Mouse (Mus musculus) heart, embryonic 11.5 days (tissue): ENCODE measurements around the gene Eme1. TPM values are rescaled to one million over a fixed set of nuclear protein-coding genes. Genes with fewer than 3 reads are reported as not detected.

ENCODE experiments used
- ATAC-seq: fragments of 200-750 bp; cut with Nextera tagmentation; replicated peaks from 2 replicates; pipeline ENCODE4 v1.8.0; 2017; ENCODE audit warnings: moderate library complexity; ENCODE audit not compliant: insufficient number of reproducible peaks, low FRiP score, low TSS enrichment
- H3K27ac ChIP-seq: fragments of 300-500 bp; sonication (generic); 2 replicates; pipeline ENCODE4 v1.5.1; 2014; ENCODE audit warnings: mild to moderate bottlenecking, low read depth, low read length
- H3K27me3 ChIP-seq: fragments of 300-500 bp; sonication (generic); 2 replicates; pipeline ENCODE4 v1.6.1; 2014; ENCODE audit warnings: mild to moderate bottlenecking, low read length, mixed read lengths; ENCODE audit not compliant: control insufficient read depth, insufficient read depth
- H3K36me3 ChIP-seq: fragments of 300-500 bp; sonication (generic); 2 replicates; pipeline ENCODE4 v1.6.1; 2014; ENCODE audit warnings: mild to moderate bottlenecking, low read length, moderate library complexity, mixed read lengths; ENCODE audit not compliant: control insufficient read depth, insufficient read depth
- H3K4me1 ChIP-seq: fragments of 300-500 bp; sonication (generic); 2 replicates; pipeline ENCODE4 v1.6.1; 2014; ENCODE audit warnings: low read length; ENCODE audit not compliant: control insufficient read depth, insufficient read depth
- H3K4me2 ChIP-seq: fragments of 300-500 bp; sonication (generic); 2 replicates; pipeline ENCODE4 v1.6.1; 2014; ENCODE audit warnings: mild to moderate bottlenecking, moderate library complexity
- H3K4me3 ChIP-seq: fragments of 300-500 bp; sonication (generic); 2 replicates; pipeline ENCODE4 v1.5.1; 2014; ENCODE audit warnings: low read depth, low read length
- H3K9ac ChIP-seq: fragments of 300-500 bp; sonication (generic); 2 replicates; pipeline ENCODE4 v1.6.1; 2014; ENCODE audit warnings: mild to moderate bottlenecking, low read depth, low read length, moderate library complexity
- H3K9me3 ChIP-seq: fragments of 300-500 bp; sonication (generic); replicated peaks from 2 replicates; pipeline ENCODE4 v1.6.1; 2016; ENCODE audit warnings: low read length; ENCODE audit not compliant: control insufficient read depth
- WGBS: fragments of 180-500 bp; shearing (Covaris S2); extraction: QIAGEN DNeasy Blood & Tissue Kit; methylation state at CpG from one replicate; pipeline ENCODE4 v1.1.7; 2014; ENCODE audit not compliant: insufficient replicate concordance; 5-methylcytosine and 5-hydroxymethylcytosine counted together
- polyA plus RNA-seq: library from polyadenylated mRNA; unstranded; fragments of >200 nt; fragmentation: Nextera tagmentation; extraction: Ambion mirVana; gene quantifications from 2 replicates; pipeline ENCODE4 v1.2.1, GENCODE M21; 2014

Eme1 gene
- polyA plus RNA-seq, 1 experiment from 2014 or later: 17.9 TPM

DNA sequence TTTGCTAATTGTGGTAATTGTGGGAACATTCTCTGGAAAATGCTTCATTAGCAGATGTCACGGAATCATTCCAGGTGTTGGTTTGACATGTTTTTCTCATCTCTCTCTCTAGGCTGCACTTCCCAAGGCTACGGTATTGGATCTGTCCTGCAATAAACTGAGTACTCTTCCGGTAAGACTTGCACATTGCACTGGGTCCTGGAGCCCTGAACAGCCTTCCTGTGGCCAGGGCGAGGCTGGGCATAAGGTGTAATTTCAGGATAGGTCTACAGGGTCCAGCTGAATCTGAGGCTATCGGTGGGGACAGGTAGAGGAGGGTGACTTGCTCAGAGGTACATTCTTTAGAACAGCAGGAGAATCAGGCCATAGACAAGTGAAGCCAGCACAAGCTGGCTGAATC is 21.8 kb downstream of the Eme1 start:
- H3K4me3 ChIP-seq: no peak overlapping the region
- no peaks in the 10 kb centered on the region for H3K4me1 ChIP-seq
- WGBS: 91% methylated on average over 5 of the region's 5 CpGs
- ATAC-seq: no peak
- H3K27me3 ChIP-seq: no peaks in the 10 kb centered on the region
- no peaks in the 10 kb centered on the region for H3K9me3 ChIP-seq
- no peak overlapping the region for H3K9ac ChIP-seq
- H3K27ac ChIP-seq: no peak overlapping the region
- peaks cover 39% of the 10 kb centered on the region for H3K36me3 ChIP-seq
- no peak overlapping the region for H3K4me2 ChIP-seq

DNA sequence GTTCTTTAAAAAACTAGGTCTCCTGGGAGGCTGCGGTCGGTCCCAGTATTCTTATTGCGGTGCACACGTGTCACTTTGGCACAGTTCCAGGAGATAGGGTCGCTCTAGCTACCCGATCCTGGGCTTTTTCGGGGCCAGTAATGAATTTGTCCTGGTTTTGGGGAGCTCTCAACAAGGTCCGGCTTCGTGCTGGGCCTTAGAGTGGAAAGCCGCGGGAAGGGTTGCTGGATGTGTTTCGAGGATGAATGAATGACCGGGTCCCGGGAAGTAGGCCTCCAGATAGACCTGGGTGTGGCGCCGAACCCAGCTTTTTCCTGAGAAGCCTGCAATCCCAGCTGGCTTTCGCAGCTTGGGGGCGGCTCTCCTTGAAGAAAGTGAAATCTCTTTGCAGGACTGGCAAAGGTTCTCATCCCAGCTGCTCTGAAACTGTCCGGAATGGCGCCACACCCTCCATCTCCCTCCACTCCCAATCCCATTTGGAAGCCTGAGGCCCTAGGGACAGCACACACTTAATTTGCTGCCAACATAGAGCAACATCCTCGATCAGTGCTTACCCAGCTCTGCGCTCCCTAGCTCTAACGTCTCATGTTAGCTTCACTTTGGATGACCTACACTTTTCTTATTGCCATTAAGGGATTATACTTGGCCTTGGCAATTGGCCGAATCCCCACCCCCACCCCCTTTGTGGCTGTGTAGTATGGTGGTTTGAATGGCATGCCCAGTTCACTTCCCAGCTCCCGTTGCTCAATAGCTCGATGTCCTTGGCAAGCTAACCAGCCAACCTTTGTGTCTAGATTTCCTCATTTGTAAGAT is 23.4 kb downstream of the Eme1 start:
- WGBS: 12% methylated on average over 26 of the region's 26 CpGs
- Histone ChIP-seq H3K27ac (peak overlapping the region; percentile 79), H3K27me3 (no peaks in the 10 kb centered on the region), H3K36me3 (peaks cover 24% of the 10 kb centered on the region), H3K4me1 (no peaks in the 10 kb centered on the region), H3K4me2 (peak overlapping the region; percentile 70), H3K9ac (peak overlapping the region; percentile 93), H3K4me3 (peak overlapping the region; percentile 82), H3K9me3 (no peaks in the 10 kb centered on the region)
- 0 out of 2 replicates have a peak, but pooled peaks have one; percentile 4 for ATAC-seq

DNA sequence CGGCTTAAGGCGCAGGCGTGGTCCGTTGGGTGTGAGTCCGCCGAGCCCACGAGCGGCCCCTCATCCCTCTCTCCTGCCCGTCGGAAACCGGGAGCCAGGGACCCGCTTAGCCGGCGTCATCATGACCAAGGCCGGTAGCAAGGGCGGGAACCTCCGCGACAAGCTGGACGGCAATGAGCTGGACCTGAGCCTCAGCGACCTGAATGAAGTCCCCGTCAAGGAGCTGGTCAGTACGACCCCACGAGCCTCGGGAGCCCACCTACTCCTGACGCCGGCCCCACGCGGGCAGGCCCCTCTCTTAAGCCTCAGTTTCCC is 23.9 kb downstream of the Eme1 start:
- Histone ChIP-seq H3K36me3 (peaks cover 19% of the 10 kb centered on the region), H3K27me3 (no peaks in the 10 kb centered on the region), H3K4me2 (peak overlapping the region; percentile 70), H3K27ac (peak overlapping the region; percentile 79), H3K9me3 (no peaks in the 10 kb centered on the region), H3K4me1 (no peaks in the 10 kb centered on the region), H3K9ac (peak overlapping the region; percentile 93), H3K4me3 (peak overlapping the region; percentile 82)
- WGBS: under 1% methylated on average over 28 of the region's 28 CpGs
- peak; percentile 46; the same call in 1 of the 2 replicates for ATAC-seq

DNA sequence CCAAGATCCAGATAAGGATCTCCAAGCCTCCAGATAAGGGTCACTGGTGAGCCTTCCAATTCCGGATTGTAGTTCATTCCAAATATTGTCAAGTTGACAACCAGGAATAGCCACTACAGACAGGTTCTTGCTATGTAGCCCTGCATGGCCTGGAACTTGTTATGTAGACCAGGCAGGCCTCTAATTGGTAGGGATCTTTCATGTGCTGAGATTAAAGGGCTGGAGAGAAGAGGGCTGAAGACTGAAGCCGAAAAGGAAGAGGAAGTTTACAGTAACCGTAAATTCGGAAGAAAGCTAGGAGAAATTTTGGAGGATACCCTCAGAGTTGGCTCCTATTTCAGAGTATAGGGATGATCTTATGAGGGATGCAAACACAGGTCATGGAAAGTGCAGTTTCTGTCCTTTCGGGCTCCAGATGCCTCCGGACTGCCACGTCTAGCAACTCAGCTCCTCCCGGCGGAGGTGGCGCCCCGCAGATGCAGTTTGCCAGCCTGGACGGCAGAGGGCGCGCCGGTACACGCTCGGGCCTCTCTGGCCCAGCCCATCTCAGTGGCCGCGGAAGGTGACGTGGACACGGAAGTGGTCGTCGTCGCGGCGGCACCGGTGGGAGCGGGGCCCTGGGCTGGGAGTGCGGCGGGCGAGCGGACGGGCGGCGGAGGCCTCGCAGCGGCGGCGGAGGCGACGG is 24.4 kb downstream of the Eme1 start, which contains the start of gene Lrrc59:
Lrrc59 (plus strand) TSS at position 569 of the 685 bp plus-strand sequence.
- no peaks in the 10 kb centered on the region for H3K4me1 ChIP-seq
- 3% methylated on average over 40 of the region's 41 CpGs for WGBS
- ATAC-seq: peak; percentile 94

DNA sequence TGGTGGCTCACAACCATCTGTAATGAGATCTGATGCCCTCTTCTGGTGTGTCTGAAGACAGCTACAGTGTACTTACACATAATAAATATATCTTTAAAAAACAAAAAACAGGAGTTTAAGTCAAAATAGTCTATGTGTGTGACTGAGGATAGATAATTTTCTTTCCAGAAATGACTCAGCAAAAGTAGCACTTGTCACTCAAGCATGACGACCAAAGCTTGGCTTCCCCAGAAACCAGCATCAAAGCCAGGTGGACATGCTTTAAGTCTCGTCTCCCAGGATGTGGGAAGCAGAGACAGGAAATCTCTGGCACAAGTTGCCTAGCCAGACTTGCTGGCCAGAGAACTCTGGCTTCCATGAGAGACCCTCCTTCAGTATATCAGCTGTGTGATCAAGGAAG is 31.6 kb downstream of the Eme1 start:
- Histone ChIP-seq H3K9ac (no peak overlapping the region), H3K27me3 (no peaks in the 10 kb centered on the region), H3K4me3 (no peak overlapping the region), H3K9me3 (no peaks in the 10 kb centered on the region), H3K4me1 (no peaks in the 10 kb centered on the region), H3K27ac (no peak overlapping the region), H3K36me3 (no peaks in the 10 kb centered on the region), H3K4me2 (no peak overlapping the region)
- ATAC-seq: no peak
- 65% methylated on average over 2 of the region's 2 CpGs for WGBS

More for the DNA sequence above, 24.4 kb downstream of the Eme1 start, which contains the start of gene Lrrc59:
- H3K27ac ChIP-seq: peak within 1 kb of the TSS; percentile 79
- no peaks in the 10 kb centered on the region for H3K27me3 ChIP-seq
- peak within 1 kb of the TSS; percentile 70 for H3K4me2 ChIP-seq
- no peaks in the 10 kb centered on the region for H3K9me3 ChIP-seq
- peaks cover 14% of the 10 kb centered on the region for H3K36me3 ChIP-seq
- peak within 1 kb of the TSS; percentile 93 for H3K9ac ChIP-seq
- peak within 1 kb of the TSS; percentile 82 for H3K4me3 ChIP-seq

DNA sequence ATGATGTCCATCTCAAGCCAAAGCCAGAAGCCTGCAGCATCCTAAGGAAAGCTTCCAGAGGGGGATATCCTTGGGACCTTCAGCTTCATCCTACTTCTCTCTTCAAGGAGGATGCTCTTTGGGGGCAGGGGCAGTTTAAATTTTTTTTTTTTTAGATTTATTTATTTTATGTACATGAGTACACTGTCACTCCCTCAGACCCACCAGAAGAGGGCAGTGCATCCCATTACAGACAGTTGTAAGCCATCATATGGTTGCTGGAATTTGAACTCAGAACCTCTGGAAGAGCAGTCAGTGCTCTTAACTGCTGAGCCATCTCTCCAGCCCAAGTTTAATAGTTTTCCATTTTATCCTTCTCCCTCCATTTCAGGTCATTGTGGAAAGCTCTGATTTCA is 32.3 kb downstream of the Eme1 start:
- no peaks in the 10 kb centered on the region for H3K36me3 ChIP-seq
- H3K27me3 ChIP-seq: no peaks in the 10 kb centered on the region
- ATAC-seq: no peak
- H3K9me3 ChIP-seq: no peaks in the 10 kb centered on the region
- no peak overlapping the region for H3K4me2 ChIP-seq
- no peak overlapping the region for H3K27ac ChIP-seq
- H3K9ac ChIP-seq: no peak overlapping the region
- H3K4me3 ChIP-seq: no peak overlapping the region
- H3K4me1 ChIP-seq: no peaks in the 10 kb centered on the region

DNA sequence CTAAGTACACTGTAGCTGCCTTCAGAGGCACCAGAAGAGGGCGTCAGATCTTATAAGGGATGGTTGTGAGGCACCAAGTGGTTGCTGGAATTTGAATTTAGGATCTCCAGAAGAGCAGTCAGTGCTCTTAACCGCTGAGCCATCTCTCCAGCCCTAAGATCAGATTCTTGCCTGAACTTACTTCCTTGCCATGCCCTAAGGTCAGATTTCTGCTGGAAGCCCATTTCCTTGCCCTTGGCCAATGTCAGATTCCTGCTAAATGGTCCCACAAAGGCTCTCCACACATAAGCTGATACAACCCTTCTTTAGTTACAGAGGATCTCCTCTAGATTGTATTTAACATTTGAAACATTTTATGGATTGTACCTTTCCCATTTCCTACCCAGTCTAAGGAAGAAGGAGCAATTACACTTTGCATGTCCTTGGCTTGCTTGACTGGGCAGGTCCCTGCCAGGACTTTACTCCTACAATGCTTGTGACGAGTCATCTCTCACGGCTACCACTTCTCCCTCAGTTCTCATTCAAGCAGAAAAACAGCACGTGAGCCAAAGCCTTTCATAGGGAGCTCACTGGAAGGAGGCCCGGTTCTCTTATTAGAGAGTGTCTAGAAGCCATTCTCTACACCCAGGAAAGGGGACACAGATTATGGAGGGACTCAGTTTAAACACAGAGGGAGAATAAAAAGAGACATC is 32.9 kb downstream of the Eme1 start:
- no peak overlapping the region for H3K4me3 ChIP-seq
- ATAC-seq: no peak
- H3K4me1 ChIP-seq: no peaks in the 10 kb centered on the region
- no peaks in the 10 kb centered on the region for H3K36me3 ChIP-seq
- H3K27ac ChIP-seq: no peak overlapping the region
- no peak overlapping the region for H3K9ac ChIP-seq
- no peak overlapping the region for H3K4me2 ChIP-seq
- 63% methylated on average over 6 of the region's 6 CpGs for WGBS
- no peaks in the 10 kb centered on the region for H3K27me3 ChIP-seq
- no peaks in the 10 kb centered on the region for H3K9me3 ChIP-seq

DNA sequence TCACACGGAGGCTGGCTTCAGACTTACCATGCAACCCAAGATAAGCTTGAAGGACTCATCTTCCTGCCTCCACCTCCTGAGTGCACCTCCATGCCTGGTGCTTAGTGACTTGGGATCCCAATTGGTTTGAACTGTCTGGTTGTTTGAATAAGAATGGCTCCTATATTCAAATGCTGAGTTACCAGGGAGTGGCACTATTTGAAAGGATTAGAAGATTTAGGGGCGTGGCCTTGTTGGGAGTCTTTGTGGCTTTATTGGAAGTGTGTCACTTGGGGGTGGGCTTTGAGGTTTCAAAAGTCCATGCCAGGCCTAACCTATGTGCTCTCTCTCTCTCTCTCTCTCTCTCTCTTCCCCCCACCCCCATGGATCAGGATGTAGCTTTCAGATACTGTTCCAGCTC is 36.1 kb downstream of the Eme1 start:
- no peaks in the 10 kb centered on the region for H3K36me3 ChIP-seq
- H3K27ac ChIP-seq: no peak overlapping the region
- H3K4me2 ChIP-seq: no peak overlapping the region
- no peak for ATAC-seq
- no peaks in the 10 kb centered on the region for H3K9me3 ChIP-seq
- no peak overlapping the region for H3K4me3 ChIP-seq
- no peaks in the 10 kb centered on the region for H3K27me3 ChIP-seq
- 80% methylated on average over 2 of the region's 2 CpGs for WGBS
- no peaks in the 10 kb centered on the region for H3K4me1 ChIP-seq
- no peak overlapping the region for H3K9ac ChIP-seq
